Mouse (Mus musculus) heart, postnatal 0 days (tissue): ENCODE measurements around the gene Dnase1l3. TPM values are rescaled to one million over a fixed set of nuclear protein-coding genes. Genes with fewer than 3 reads are reported as not detected.

Experiments
- ATAC-seq: fragments of 200-750 bp; cut with Nextera tagmentation; 2 replicates; pipeline ENCODE4 v1.8.0; 2017; ENCODE audit warnings: low read depth, moderate number of reproducible peaks, moderate library complexity; ENCODE audit not compliant: insufficient read depth
- DNase-seq: peaks from one replicate; pipeline ENCODE4 v3.0.0-alpha.2; 2016; ENCODE audit warnings: low spot score
- H3K27ac ChIP-seq: fragments of 300-500 bp; sonication (generic); 2 replicates; pipeline ENCODE4 v1.5.1; 2014; ENCODE audit warnings: low read depth, mild to moderate bottlenecking
- H3K27me3 ChIP-seq: fragments of 300-500 bp; sonication (generic); 2 replicates; pipeline ENCODE4 v1.6.1; 2014; ENCODE audit warnings: low read length, mixed read lengths; ENCODE audit not compliant: control insufficient read depth, insufficient read depth
- H3K36me3 ChIP-seq: fragments of 300-500 bp; sonication (generic); replicated peaks from 2 replicates; pipeline ENCODE4 v1.6.1; 2014; ENCODE audit warnings: low read length, mixed read lengths; ENCODE audit not compliant: control insufficient read depth, insufficient read depth
- H3K4me1 ChIP-seq: fragments of 300-500 bp; sonication (generic); 2 replicates; pipeline ENCODE4 v1.6.1; 2014; ENCODE audit warnings: antibody characterized with exemption; ENCODE audit not compliant: control insufficient read depth, insufficient read depth
- H3K4me2 ChIP-seq: fragments of 300-500 bp; sonication (generic); 2 replicates; pipeline ENCODE4 v1.6.1; 2014; ENCODE audit warnings: low read depth, mild to moderate bottlenecking, low read length, moderate library complexity
- H3K4me3 ChIP-seq: fragments of 300-500 bp; sonication (generic); 2 replicates; pipeline ENCODE4 v1.5.1; 2014; ENCODE audit warnings: low read depth, low read length
- H3K9ac ChIP-seq: fragments of 300-500 bp; sonication (generic); replicated peaks from 2 replicates; pipeline ENCODE4 v1.6.1; 2014; ENCODE audit warnings: low read depth, low read length, mixed read lengths
- H3K9me3 ChIP-seq: fragments of 300-500 bp; sonication (generic); replicated peaks from 2 replicates; pipeline ENCODE4 v1.6.1; 2016; ENCODE audit warnings: low read length; ENCODE audit not compliant: control insufficient read depth
- CTCF ChIP-seq: IDR thresholded peaks from 2 replicates; pipeline ENCODE4 v1.5.1; 2016; ENCODE audit warnings: antibody characterized with exemption, control low read depth, low read depth
- EP300 ChIP-seq: IDR thresholded peaks from 2 replicates; pipeline ENCODE4 v1.6.1; 2016; ENCODE audit warnings: antibody characterized with exemption, low read depth
- WGBS: fragments of 180-500 bp; shearing (Covaris S2); extraction: QIAGEN DNeasy Blood & Tissue Kit; methylation state at CpG from one replicate; pipeline ENCODE4 v1.1.7; 2014; 5-methylcytosine and 5-hydroxymethylcytosine counted together
- polyA plus RNA-seq: library from polyadenylated mRNA; unstranded; fragments of >200 nt; fragmentation: Nextera tagmentation; extraction: Ambion mirVana; gene quantifications from 2 replicates; pipeline ENCODE4 v1.2.1, GENCODE M21; 2015
- total RNA-seq: library from RNA; depleted of rRNA; stranded (reverse); fragments of >200 nt; gene quantifications from 2 replicates; pipeline ENCODE4 v1.2.3, GENCODE M21; 2014; ENCODE audit warnings: low replicate concordance

Gene Dnase1l3
- total and polyA plus RNA-seq, 2 experiments from 2014 or later, result 0.03 TPM; not detected in 1

DNA sequence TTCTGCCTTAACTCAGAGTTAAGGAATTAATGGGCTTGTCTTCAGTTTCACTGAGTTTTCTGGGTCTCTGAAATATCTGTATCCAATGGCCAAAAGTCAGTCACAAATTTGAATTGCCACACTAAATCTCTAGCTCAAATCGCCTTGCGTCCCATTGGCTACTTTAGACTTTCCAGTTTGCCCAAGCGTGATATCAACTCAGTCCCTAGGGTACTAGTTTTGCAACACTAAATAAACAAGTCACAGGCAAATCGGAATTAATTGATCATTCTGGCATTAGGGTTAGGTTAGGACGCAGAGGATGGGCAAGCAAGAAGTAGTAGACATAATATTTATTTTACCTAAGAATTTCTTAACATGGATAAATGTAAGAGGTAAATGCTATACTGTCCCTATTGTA lies 5.9 kb upstream of the Dnase1l3 start:
- WGBS, result 81% methylated on average over 5 of the region's 5 CpGs

GRCm38 (mm10) chr14:7999435-7999834 lies 5.1 kb upstream of the Dnase1l3 start:
- Histone ChIP-seq H3K9ac (no peak overlapping the region), H3K4me2 (no peak overlapping the region), H3K4me1 (peaks cover 11% of the 10 kb centered on the region; the same call in 1 of the 2 replicates), H3K4me3 (no peak overlapping the region), H3K27me3 (peaks cover 24% of the 10 kb centered on the region), H3K36me3 (no peaks in the 10 kb centered on the region), H3K27ac (no peak overlapping the region), H3K9me3 (no peaks in the 10 kb centered on the region)
- WGBS, result 84% methylated on average over 5 of the region's 5 CpGs
- TF ChIP-seq CTCF (no peak), EP300 (no peak)
- DNase-seq (no peak), ATAC-seq (no peak)

More for the DNA sequence above, 5.9 kb upstream of the Dnase1l3 start:
- Histone ChIP-seq H3K9me3 (no peaks in the 10 kb centered on the region), H3K27ac (no peak overlapping the region), H3K4me1 (peaks cover 11% of the 10 kb centered on the region; the same call in 1 of the 2 replicates), H3K36me3 (no peaks in the 10 kb centered on the region), H3K9ac (no peak overlapping the region), H3K27me3 (peaks cover 24% of the 10 kb centered on the region), H3K4me2 (no peak overlapping the region), H3K4me3 (no peak overlapping the region)
- DNase-seq (no peak), ATAC-seq (no peak)
- TF ChIP-seq CTCF (no peak), EP300 (no peak)

DNA sequence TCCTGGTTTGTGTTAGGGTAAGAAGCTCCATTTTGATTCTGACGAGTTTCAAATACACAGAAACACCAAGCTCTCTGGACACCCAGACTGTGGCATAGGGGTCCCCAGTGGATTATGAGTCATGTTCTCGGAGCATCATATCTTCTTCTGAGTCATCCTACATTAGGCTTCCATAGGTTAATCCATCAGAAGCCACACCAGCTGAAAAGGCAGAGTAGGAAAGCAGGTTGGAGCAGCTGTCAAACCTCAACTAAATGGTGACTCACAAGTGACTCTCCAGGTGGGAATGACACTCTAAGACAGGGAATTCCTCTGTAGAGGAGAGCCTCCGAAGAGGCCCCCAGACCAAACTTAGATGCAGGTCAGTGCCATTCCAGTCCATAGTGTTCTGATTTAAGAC lies 4.7 kb upstream of the Dnase1l3 start:
- 62% methylated on average over 3 of the region's 3 CpGs for WGBS
- DNase-seq, result no peak
- no peak overlapping the region for H3K27ac ChIP-seq
- H3K9ac ChIP-seq, result no peak overlapping the region
- peaks cover 24% of the 10 kb centered on the region for H3K27me3 ChIP-seq
- H3K4me2 ChIP-seq, result no peak overlapping the region
- H3K9me3 ChIP-seq, result no peaks in the 10 kb centered on the region
- no peak for ATAC-seq
- H3K4me1 ChIP-seq, result peaks cover 10% of the 10 kb centered on the region; the same call in 1 of the 2 replicates
- no peaks in the 10 kb centered on the region for H3K36me3 ChIP-seq
- TF ChIP-seq CTCF (no peak), EP300 (no peak)
- no peak overlapping the region for H3K4me3 ChIP-seq

GRCm38 (mm10) chr14:7997255-7997696 lies 2.9 kb upstream of the Dnase1l3 start:
- no peaks in the 10 kb centered on the region for H3K36me3 ChIP-seq
- ATAC-seq (peak; percentile 65; the same call in 1 of the 2 replicates), DNase-seq (peak; percentile 80)
- H3K9me3 ChIP-seq, result no peaks in the 10 kb centered on the region
- H3K27ac ChIP-seq, result no peak overlapping the region
- peaks cover 24% of the 10 kb centered on the region for H3K27me3 ChIP-seq
- peak overlapping the region; percentile 50 for H3K4me2 ChIP-seq
- WGBS, result 1% methylated on average over 15 of the region's 15 CpGs
- 0 out of 2 replicates have a peak overlapping the region, but pooled peaks have one; percentile 6 for H3K4me3 ChIP-seq
- no peak overlapping the region for H3K9ac ChIP-seq
- TF ChIP-seq EP300, result no peak
- TF ChIP-seq CTCF, result peak; percentile 75
- H3K4me1 ChIP-seq, result no peaks in the 10 kb centered on the region

DNA sequence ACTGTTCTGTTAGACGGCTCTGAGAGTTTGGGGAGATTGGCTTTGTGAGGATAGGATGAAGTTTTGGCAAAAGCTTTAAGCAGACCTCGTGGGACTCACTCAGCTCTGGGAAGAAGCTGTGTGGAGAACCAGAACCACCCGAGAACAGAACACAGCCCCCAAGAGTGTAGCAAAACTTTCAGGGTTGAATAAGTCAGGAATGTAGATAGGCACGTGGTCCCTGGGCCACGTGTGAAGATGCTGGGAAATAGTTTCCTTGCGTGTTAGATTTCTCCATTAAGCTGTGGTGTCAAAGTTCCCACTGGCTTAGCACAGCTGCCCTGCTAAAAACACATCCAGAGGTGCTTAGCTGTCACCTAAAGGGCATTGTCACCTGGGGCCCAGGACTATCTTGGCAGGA lies 2.2 kb downstream of the Dnase1l3 start:
- DNase-seq, result no peak
- no peak overlapping the region for H3K4me2 ChIP-seq
- 52% methylated on average over 6 of the region's 6 CpGs for WGBS
- no peaks in the 10 kb centered on the region for H3K4me1 ChIP-seq
- H3K27ac ChIP-seq, result no peak overlapping the region
- no peak overlapping the region for H3K9ac ChIP-seq
- no peaks in the 10 kb centered on the region for H3K9me3 ChIP-seq
- H3K27me3 ChIP-seq, result no peaks in the 10 kb centered on the region
- H3K36me3 ChIP-seq, result no peaks in the 10 kb centered on the region
- ATAC-seq, result no peak
- no peak for TF ChIP-seq EP300
- TF ChIP-seq CTCF, result no peak
- H3K4me3 ChIP-seq, result no peak overlapping the region

DNA sequence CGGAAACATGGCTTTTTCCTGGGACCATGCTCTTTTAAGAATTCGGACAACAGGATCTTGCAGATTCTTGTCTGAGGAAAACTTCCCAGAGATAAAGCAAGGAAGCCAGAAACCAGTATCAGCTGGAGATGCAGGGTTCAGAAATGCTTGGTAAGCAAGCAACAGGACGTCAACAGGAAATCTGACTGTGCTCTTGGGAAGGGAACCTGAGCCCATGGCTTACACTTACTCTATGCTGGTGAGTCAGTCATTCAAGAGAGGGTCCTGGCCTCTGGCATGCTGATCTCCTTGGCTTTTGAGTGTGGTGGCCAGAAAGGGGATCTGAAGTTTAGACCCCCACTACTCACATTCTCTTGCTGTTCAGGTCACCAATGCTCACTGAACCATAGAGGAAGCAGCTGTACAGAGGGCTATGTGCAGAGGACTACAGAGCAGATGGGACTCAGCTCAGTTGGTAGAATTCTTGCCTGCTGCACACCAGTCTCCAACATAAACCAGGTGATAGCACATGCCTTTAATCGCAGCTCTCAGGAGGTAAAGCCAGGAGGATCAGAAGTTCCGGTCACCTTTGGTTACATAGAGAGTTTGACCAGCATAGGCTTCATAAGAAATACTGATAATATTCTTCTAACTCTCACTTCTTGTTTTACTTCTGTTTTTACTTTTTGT lies 3.1 kb downstream of the Dnase1l3 start:
- WGBS, result 67% methylated on average over 5 of the region's 5 CpGs
- TF ChIP-seq EP300, result no peak
- no peak for TF ChIP-seq CTCF
- H3K4me3 ChIP-seq, result no peak overlapping the region
- H3K4me1 ChIP-seq, result no peaks in the 10 kb centered on the region
- H3K27me3 ChIP-seq, result no peaks in the 10 kb centered on the region
- H3K9ac ChIP-seq, result no peak overlapping the region
- DNase-seq (no peak), ATAC-seq (no peak)
- H3K27ac ChIP-seq, result no peak overlapping the region
- H3K4me2 ChIP-seq, result no peak overlapping the region
- no peaks in the 10 kb centered on the region for H3K36me3 ChIP-seq
- H3K9me3 ChIP-seq, result no peaks in the 10 kb centered on the region
